Mouse (Mus musculus) kidney, embryonic 14.5 days (tissue): ENCODE results near the gene Ern1. TPM values are rescaled to one million over a fixed set of nuclear protein-coding genes. Genes with fewer than 3 reads are reported as not detected.

Experiments
- ATAC-seq: fragments of 200-750 bp; cut with Nextera tagmentation; 2 replicates; pipeline ENCODE4 v1.8.0; 2017; ENCODE audit warnings: moderate number of reproducible peaks, mild to moderate bottlenecking, moderate TSS enrichment, moderate library complexity; ENCODE audit not compliant: low FRiP score, low TSS enrichment
- H3K27ac ChIP-seq: fragments of 300-500 bp; sonication (generic); 2 replicates; pipeline ENCODE4 v1.5.1; 2014; ENCODE audit warnings: low read depth, mild to moderate bottlenecking, low read length, moderate library complexity, mixed read lengths
- H3K27me3 ChIP-seq: fragments of 300-500 bp; sonication (generic); 2 replicates; pipeline ENCODE4 v1.6.1; 2014; ENCODE audit warnings: mild to moderate bottlenecking, low read length; ENCODE audit not compliant: control insufficient read depth, insufficient read depth
- H3K36me3 ChIP-seq: fragments of 300-500 bp; sonication (generic); 2 replicates; pipeline ENCODE4 v1.6.1; 2014; ENCODE audit warnings: low read length, mixed read lengths; ENCODE audit not compliant: control insufficient read depth, insufficient read depth
- H3K4me1 ChIP-seq: fragments of 300-500 bp; sonication (generic); 2 replicates; pipeline ENCODE4 v1.6.1; 2014; ENCODE audit warnings: low read length, mixed read lengths; ENCODE audit not compliant: control insufficient read depth, insufficient read depth
- H3K4me2 ChIP-seq: fragments of 300-500 bp; sonication (generic); replicated peaks from 2 replicates; pipeline ENCODE4 v1.6.1; 2014; ENCODE audit warnings: low read depth, mild to moderate bottlenecking, low read length
- H3K4me3 ChIP-seq: fragments of 300-500 bp; sonication (generic); 2 replicates; pipeline ENCODE4 v1.5.1; 2014; ENCODE audit warnings: mild to moderate bottlenecking, low read length
- H3K9ac ChIP-seq: fragments of 300-500 bp; sonication (generic); 2 replicates; pipeline ENCODE4 v1.6.1; 2014; ENCODE audit warnings: low read depth, mild to moderate bottlenecking, low read length, moderate library complexity
- H3K9me3 ChIP-seq: fragments of 300-500 bp; sonication (generic); 2 replicates; pipeline ENCODE4 v1.6.1; 2016; ENCODE audit warnings: low read length; ENCODE audit not compliant: control insufficient read depth
- WGBS: fragments of 180-500 bp; shearing (Covaris S2); extraction: QIAGEN DNeasy Blood & Tissue Kit; methylation state at CpG from one replicate; pipeline ENCODE4 v1.1.7; 2014; 5-methylcytosine and 5-hydroxymethylcytosine counted together
- polyA plus RNA-seq: library from polyadenylated mRNA; unstranded; fragments of >200 nt; fragmentation: Nextera tagmentation; extraction: Ambion mirVana; gene quantifications from 2 replicates; pipeline ENCODE4 v1.2.1, GENCODE M21; 2014

Gene Ern1
- polyA plus RNA-seq, 1 experiment from 2014 or later, result 9.0 TPM

DNA sequence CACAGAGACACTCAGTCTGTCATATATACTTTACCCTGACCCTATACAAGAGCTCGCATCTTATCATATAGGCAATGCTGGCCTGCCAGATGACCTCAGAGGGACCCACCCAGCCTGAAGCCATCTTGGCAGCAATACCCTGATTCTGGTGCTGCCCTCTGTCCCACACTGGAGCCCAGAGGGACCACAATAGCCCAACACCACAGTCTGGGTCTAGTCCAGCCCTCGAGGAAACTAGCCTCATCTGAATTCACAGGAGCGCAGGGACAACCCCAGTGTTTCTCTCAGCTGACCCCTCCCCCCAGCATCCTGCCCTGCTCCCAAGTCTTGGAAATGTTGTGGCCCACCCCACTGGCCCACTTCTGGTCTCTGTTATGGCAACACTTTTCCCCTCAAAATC, 136.4 kb downstream of the Ern1 start:
- no peak overlapping the region for H3K4me3 ChIP-seq
- no peaks in the 10 kb centered on the region for H3K27me3 ChIP-seq
- no peaks in the 10 kb centered on the region for H3K9me3 ChIP-seq
- no peak for ATAC-seq
- no peaks in the 10 kb centered on the region for H3K36me3 ChIP-seq
- no peaks in the 10 kb centered on the region for H3K4me1 ChIP-seq
- no peak overlapping the region for H3K27ac ChIP-seq
- WGBS, result 59% methylated on average over 3 of the region's 3 CpGs
- no peak overlapping the region for H3K9ac ChIP-seq
- no peak overlapping the region for H3K4me2 ChIP-seq

GRCm38 (mm10) chr11:106350853-106351252, 136.8 kb downstream of the Ern1 start:
- no peak overlapping the region for H3K4me2 ChIP-seq
- H3K9ac ChIP-seq, result no peak overlapping the region
- H3K27ac ChIP-seq, result no peak overlapping the region
- no peaks in the 10 kb centered on the region for H3K27me3 ChIP-seq
- H3K9me3 ChIP-seq, result no peaks in the 10 kb centered on the region
- H3K4me1 ChIP-seq, result no peaks in the 10 kb centered on the region
- H3K4me3 ChIP-seq, result no peak overlapping the region
- H3K36me3 ChIP-seq, result no peaks in the 10 kb centered on the region
- peak; percentile 64; the same call in 1 of the 2 replicates for ATAC-seq
- 39% methylated on average over 5 of the region's 5 CpGs for WGBS

DNA sequence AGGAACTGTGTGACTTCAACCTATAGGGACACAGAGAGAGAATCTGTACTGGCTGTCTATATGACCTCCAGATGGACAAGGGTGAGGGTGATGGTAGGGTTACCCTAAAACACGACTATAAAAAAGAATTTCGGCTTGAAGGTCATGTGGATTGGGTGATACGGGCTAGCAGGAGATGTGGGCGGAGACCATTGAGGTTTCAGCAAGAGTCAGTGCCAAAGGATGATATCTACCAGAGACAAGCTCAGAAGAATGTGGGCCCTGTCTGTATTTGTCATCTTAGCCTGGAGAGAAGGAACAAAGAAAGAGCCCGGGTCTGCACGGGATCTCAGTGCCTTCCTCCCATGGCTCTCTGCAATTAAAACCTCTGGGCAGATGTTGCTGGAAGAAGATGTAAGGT, 137.9 kb downstream of the Ern1 start:
- Histone ChIP-seq H3K4me2 (no peak overlapping the region), H3K27ac (no peak overlapping the region), H3K27me3 (no peaks in the 10 kb centered on the region), H3K4me3 (no peak overlapping the region), H3K9me3 (no peaks in the 10 kb centered on the region), H3K9ac (no peak overlapping the region), H3K36me3 (no peaks in the 10 kb centered on the region), H3K4me1 (no peaks in the 10 kb centered on the region)
- ATAC-seq, result no peak
- WGBS, result 86% methylated on average over 6 of the region's 6 CpGs

DNA sequence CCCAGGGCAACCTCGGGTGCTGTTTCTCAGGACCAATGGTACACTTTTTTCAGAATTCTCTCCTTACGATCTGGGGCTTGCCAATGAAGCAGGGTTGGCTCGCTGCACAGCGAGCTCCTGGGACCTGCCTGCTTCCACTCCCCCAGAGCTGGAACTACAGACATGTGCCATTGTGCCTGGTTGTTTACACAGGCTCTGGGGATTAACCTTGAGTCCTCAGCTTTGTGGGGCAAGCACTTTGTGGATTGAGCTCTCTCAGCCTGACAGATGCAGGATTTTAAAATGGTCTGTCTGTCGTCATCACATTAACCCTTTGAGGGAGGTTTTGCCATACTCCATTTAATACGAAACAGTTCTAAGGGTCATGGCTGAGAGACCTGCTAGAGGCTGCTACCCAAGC, 142.7 kb downstream of the Ern1 start:
- H3K9me3 ChIP-seq, result no peaks in the 10 kb centered on the region
- no peak overlapping the region for H3K4me2 ChIP-seq
- ATAC-seq, result no peak
- 33% methylated on average over 6 of the region's 6 CpGs for WGBS
- H3K27me3 ChIP-seq, result no peaks in the 10 kb centered on the region
- H3K27ac ChIP-seq, result no peak overlapping the region
- 0 out of 2 replicates have a peak, but pooled peaks cover 3% of the 10 kb centered on the region for H3K4me1 ChIP-seq
- H3K4me3 ChIP-seq, result no peak overlapping the region
- no peaks in the 10 kb centered on the region for H3K36me3 ChIP-seq
- no peak overlapping the region for H3K9ac ChIP-seq

Other genes starting within 250 kb of the Ern1 start
- 39.1 and 72.1 TPM in 2 replicates for gene Ftsj3, start 231.8 kb downstream of the Ern1 start, polyA plus RNA-seq
- gene Psmc5, start 231.7 kb downstream of the Ern1 start, polyA plus RNA-seq, result 303 and 334 TPM in 2 replicates
- gene Smarcd2, start 214.9 kb downstream of the Ern1 start, polyA plus RNA-seq, result 54.9 and 78.6 TPM in 2 replicates
- gene Tcam1, start 211.2 kb downstream of the Ern1 start, polyA plus RNA-seq, result 0.81 and 1.2 TPM in 2 replicates
- not detected in 2 replicates for gene Gh, start 186.0 kb downstream of the Ern1 start, polyA plus RNA-seq
- gene Cd79b, start 173.1 kb downstream of the Ern1 start, polyA plus RNA-seq, result 7.3 and 7.4 TPM in 2 replicates
- 0.29 and 0.35 TPM in 2 replicates for gene Scn4a, start 134.6 kb downstream of the Ern1 start, polyA plus RNA-seq
- gene Prr29, start 122.4 kb downstream of the Ern1 start, polyA plus RNA-seq, result 0.46 and 0.49 TPM in 2 replicates
- 65.4 and 76.2 TPM in 2 replicates for gene Icam2, start 99.8 kb downstream of the Ern1 start, polyA plus RNA-seq
- gene Tex2, start 125.6 kb upstream of the Ern1 start, polyA plus RNA-seq, result 5.0 and 9.7 TPM in 2 replicates